Mouse (Mus musculus): ENCODE measurements around the gene Sass6.

- no peak for TF ChIP-seq CTCF (IDR thresholded peaks at IDR 0.05)
- no peak for TF ChIP-seq EP300 (IDR thresholded peaks at IDR 0.05)
Observed at GRCm38 (mm10) chr3:116656184-116656965, 61.6 kb downstream of the Sass6 start.

Measured in lung, postnatal 0 days (tissue).